Mouse (Mus musculus): ENCODE measurements around the gene Glb1l2. TPM values are rescaled to one million over a fixed set of nuclear protein-coding genes. Genes with fewer than 3 reads are reported as not detected.

The Glb1l2 gene
- polyA plus RNA-seq, 1 experiment from 2014 or later, result 4.2 TPM

DNA sequence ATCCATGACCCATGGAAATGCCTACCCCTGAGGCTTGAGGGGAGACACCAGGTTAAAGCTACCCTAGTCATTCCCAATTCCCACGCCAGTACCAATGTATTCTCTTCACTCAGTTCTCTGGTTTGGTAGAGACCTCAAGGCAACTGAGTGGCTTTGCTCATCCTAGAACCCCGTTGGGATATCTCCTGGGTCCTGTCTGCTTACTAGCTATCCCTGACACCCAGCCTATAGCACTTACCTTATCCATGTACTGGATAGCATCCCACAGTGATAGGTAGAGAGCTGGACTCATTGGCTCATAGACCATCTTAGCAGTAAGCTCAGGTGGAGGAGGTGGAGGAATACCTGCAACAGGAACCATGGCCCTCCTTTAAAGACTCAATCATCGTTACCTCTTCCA is 38.1 kb downstream of the Glb1l2 start:
- H3K27ac ChIP-seq, result no peak overlapping the region
- H3K4me1 ChIP-seq (replicated peaks), result no peaks in the 10 kb centered on the region
- DNase-seq (ENCODE audit: low spot score), result no peak
- no peaks in the 10 kb centered on the region for H3K36me3 ChIP-seq
- H3K27me3 ChIP-seq (ENCODE audit: insufficient read depth, poor library complexity, severe bottlenecking), result no peaks in the 10 kb centered on the region
- no peak overlapping the region for H3K4me3 ChIP-seq
- no peaks in the 10 kb centered on the region for H3K9me3 ChIP-seq
- 87% methylated on average over 3 of the region's 3 CpGs for WGBS

DNA sequence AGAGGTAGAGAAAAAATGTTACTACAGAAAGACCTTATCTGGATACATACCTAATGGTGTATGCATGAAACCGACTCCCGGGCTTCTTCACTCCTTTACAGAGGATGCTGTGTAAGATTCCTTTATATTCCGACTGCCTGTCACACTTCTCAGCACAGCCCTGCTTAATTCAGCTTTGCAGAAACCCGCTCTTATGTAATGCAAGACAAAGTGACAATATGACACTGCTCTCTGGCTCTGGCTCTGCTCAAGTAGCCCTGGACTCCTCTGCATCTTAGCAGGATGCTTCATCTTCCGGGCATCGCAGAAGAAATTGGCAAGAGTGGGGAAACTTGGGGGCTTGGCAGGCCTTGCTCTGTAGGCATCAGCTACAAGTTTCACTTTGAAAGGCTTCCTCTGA is 43.8 kb downstream of the Glb1l2 start:
- Histone ChIP-seq H3K36me3 (no peaks in the 10 kb centered on the region), H3K27ac (no peak overlapping the region), H3K27me3 (ENCODE audit: insufficient read depth, poor library complexity, severe bottlenecking) (no peaks in the 10 kb centered on the region), H3K9me3 (no peaks in the 10 kb centered on the region), H3K4me1 (replicated peaks) (no peaks in the 10 kb centered on the region), H3K4me3 (no peak overlapping the region)
- WGBS, result 91% methylated on average over 6 of the region's 6 CpGs
- no peak for DNase-seq (ENCODE audit: low spot score)

DNA sequence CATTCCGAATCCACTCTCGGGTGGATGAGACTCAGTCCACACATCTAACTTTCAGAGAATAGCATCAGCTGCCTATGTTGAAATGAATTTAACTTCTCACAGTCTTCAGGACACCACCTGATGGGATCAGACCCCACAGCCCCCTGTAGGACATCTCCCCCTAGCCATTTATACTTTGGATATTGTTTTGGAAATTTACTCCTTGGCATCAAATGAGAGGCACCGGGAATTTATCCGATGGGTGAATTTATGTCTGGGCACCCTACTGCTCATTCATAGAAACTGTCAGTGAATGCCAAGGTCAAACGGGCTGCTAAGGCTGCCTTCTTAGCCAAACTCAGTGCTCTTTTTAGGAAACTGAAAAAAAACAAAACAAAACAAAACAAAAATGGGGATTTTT is 45.7 kb downstream of the Glb1l2 start:
- no peaks in the 10 kb centered on the region for H3K4me1 ChIP-seq (replicated peaks)
- DNase-seq (ENCODE audit: low spot score), result no peak
- 74% methylated on average over 5 of the region's 5 CpGs for WGBS

DNA sequence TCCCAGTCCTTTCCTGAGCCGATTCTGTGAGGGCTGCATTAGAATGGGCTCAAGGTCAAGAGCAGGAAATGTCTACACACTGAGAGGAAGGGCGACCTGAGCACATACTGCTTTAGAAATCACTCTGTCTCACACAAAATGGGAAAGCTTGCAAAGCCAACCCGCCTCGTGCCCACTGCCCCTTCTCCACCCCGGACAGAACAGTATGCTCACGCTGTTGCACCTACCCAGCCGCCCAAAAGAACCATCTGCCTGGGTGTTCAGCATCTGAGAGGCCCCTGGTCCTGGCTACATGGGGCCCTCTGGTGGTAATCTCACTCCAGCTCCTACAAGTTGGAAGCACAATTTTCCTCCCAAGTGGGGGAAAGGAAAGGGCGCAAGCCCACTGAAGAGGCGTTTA is 46.2 kb downstream of the Glb1l2 start:
- H3K27me3 ChIP-seq (ENCODE audit: insufficient read depth, poor library complexity, severe bottlenecking), result no peaks in the 10 kb centered on the region
- peak; percentile 53 for DNase-seq (ENCODE audit: low spot score)
- peaks cover 14% of the 10 kb centered on the region for H3K36me3 ChIP-seq
- WGBS, result 36% methylated on average over 9 of the region's 9 CpGs
- H3K4me1 ChIP-seq (replicated peaks), result no peaks in the 10 kb centered on the region
- H3K9me3 ChIP-seq, result no peaks in the 10 kb centered on the region
- no peak overlapping the region for H3K27ac ChIP-seq
- no peak overlapping the region for H3K4me3 ChIP-seq

More for the DNA sequence above, 45.7 kb downstream of the Glb1l2 start:
- no peaks in the 10 kb centered on the region for H3K27me3 ChIP-seq (ENCODE audit: insufficient read depth, poor library complexity, severe bottlenecking)
- peaks cover 11% of the 10 kb centered on the region for H3K36me3 ChIP-seq
- H3K27ac ChIP-seq, result no peak overlapping the region
- H3K4me3 ChIP-seq, result no peak overlapping the region
- H3K9me3 ChIP-seq, result no peaks in the 10 kb centered on the region

DNA sequence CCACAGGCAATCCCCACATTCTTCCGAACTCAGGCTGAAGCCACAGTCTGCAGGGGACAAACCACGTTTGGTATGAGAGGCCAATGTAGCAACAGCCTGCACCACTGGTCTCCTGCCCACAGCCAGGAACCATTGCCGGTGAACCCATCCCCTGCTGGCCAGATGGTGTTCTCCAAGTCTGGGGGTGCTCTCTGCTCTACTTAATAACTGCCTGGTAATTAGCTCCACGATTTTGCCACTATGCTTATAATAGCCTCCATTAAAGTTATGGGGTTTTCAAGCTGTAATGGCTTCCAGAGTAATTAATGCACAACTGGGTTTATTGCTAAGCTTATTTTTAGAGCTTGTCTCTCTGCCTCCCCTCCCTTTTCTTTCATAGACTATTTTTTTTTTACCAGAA is 57.4 kb downstream of the Glb1l2 start:
- H3K9me3 ChIP-seq, result no peaks in the 10 kb centered on the region
- no peaks in the 10 kb centered on the region for H3K36me3 ChIP-seq
- H3K27me3 ChIP-seq (ENCODE audit: insufficient read depth, poor library complexity, severe bottlenecking), result no peaks in the 10 kb centered on the region
- no peaks in the 10 kb centered on the region for H3K4me1 ChIP-seq (replicated peaks)
- H3K4me3 ChIP-seq, result no peak overlapping the region
- H3K27ac ChIP-seq, result no peak overlapping the region
- DNase-seq (ENCODE audit: low spot score), result no peak
- WGBS, result 78% methylated on average over 4 of the region's 4 CpGs

DNA sequence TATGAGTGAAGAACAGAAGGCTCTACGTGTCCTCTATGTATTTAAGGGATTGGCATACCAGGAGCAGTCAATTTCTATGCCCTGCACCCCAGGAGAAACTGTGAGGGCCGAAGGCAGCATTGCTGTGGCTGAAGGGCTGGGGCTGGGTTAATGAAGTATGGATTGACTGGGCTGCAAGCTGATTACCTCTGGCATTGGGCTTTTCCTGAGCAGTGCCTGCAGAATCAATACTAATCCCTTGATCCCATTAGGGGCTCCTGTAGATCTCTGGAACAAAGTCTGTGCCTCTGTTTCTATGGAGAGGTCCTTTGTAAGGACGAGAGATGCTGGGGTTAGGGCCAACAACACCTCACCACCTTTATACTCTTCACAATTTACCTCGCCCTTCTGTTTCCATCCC is 59.1 kb downstream of the Glb1l2 start:
- no peak for DNase-seq (ENCODE audit: low spot score)
- Histone ChIP-seq H3K4me1 (replicated peaks) (no peaks in the 10 kb centered on the region), H3K9me3 (no peaks in the 10 kb centered on the region), H3K36me3 (no peaks in the 10 kb centered on the region), H3K4me3 (no peak overlapping the region), H3K27me3 (ENCODE audit: insufficient read depth, poor library complexity, severe bottlenecking) (no peaks in the 10 kb centered on the region), H3K27ac (no peak overlapping the region)
- WGBS, result 68% methylated on average over 4 of the region's 4 CpGs

DNA sequence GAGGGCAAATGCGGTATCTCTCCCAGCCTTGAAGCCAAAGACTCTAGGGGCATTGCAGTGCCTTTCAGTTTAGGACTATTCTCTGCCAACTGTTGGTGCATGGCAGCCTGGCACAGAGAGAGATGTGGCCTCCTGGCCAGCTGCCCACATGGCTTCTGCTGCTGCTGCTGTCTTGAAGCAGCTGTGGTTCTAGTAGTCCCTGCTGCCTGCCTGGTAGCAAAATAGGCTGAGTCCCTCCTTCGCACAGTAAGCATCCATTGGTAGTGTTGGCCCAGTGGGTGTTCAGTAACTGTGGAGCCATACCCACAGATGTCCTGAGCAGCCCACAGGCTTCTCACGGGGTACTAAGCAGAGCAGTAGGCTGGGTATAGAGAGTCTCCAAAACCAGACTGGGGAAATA is 63.5 kb downstream of the Glb1l2 start:
- no peaks in the 10 kb centered on the region for H3K9me3 ChIP-seq
- no peak overlapping the region for H3K4me3 ChIP-seq
- no peaks in the 10 kb centered on the region for H3K36me3 ChIP-seq
- H3K27me3 ChIP-seq (ENCODE audit: insufficient read depth, poor library complexity, severe bottlenecking), result no peaks in the 10 kb centered on the region
- no peak overlapping the region for H3K27ac ChIP-seq
- H3K4me1 ChIP-seq (replicated peaks), result no peaks in the 10 kb centered on the region
- DNase-seq (ENCODE audit: low spot score), result no peak
- 92% methylated on average over 3 of the region's 3 CpGs for WGBS

DNA sequence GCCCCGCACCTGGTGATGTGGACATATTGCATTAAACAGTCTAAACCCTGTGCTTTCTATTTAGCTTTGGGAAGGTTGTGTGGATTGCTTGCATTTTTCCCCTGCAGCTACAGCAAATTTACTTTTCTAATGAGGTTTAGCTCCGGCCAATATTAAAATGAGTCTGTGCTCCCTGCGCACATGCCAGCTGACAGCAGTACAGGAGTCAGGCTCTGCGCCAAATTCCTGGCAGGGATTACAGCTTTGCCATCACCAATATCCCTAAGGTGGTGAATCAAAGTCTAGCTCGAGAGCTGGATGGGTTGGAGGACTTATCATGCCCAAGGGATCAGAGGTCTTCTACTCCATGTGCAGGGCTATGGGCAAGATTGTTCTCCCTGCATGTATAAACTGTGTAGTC is 69.2 kb downstream of the Glb1l2 start:
- Histone ChIP-seq H3K4me1 (replicated peaks) (peaks cover 17% of the 10 kb centered on the region), H3K27ac (no peak overlapping the region), H3K4me3 (no peak overlapping the region), H3K27me3 (ENCODE audit: insufficient read depth, poor library complexity, severe bottlenecking) (peaks cover 35% of the 10 kb centered on the region), H3K36me3 (no peaks in the 10 kb centered on the region), H3K9me3 (no peaks in the 10 kb centered on the region)
- no peak for DNase-seq (ENCODE audit: low spot score)
- WGBS, result 87% methylated on average over 5 of the region's 5 CpGs

DNA sequence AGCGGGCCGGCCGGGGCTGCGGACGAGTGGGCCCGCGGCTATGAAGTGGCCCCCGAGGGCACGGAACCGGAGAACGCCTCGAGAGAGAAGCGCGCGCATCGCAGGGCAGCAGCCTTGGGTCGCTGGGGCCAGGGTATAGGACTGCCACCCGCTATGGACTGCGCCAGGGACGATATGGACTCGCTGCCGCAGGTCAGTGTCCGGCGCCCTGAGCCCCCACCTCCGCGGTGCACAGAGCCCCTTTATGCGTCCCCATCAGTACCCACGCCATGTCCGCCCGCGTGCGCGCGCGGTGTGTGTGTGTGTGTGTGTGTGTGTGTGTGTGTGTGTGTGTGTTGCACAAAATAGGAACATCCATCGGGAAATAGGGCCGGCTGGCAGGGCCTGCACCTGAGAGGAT is 72.3 kb downstream of the Glb1l2 start:
- under 1% methylated on average over 37 of the region's 37 CpGs for WGBS
- H3K27me3 ChIP-seq (ENCODE audit: insufficient read depth, poor library complexity, severe bottlenecking), result peaks cover 40% of the 10 kb centered on the region
- H3K27ac ChIP-seq, result peak overlapping the region; percentile 87

DNA sequence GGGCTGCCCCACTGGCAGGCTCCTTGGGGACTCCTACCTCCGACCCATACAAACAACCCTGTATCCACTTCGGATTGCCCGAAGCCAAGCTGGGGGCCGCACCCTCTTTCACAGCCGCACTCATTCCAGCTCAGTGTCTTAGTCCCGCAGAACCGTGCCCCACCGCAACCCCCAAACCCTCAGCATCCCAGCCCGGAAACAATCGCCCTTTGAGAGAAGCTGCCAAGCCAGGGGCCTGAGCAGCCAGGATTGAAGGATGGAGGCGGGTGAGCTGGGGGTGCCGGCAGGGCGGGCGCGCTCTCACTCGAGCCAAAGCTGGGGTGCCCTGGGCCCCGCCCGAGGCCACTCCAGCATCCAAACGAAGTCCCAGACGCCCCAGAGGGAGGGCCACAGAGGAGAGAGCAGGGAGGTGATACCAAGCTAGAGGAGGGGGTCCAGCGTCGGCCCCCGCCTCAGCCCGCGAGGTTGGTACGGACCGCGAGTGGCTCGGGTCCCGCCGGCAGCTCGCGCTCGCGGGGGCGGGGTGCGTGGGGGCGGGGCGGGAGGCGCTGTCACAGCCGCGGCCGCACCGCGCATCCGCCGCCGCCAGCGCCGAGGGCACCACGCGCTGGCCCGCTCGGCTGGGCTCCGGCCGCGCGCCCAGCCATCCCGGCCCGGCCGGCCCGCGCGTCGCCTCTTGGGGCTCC is 72.9 kb downstream of the Glb1l2 start, which contains the start of gene B3gat1:
Gene B3gat1, plus strand, starts transcription at position 523 of the 686 bp plus-strand sequence.
- H3K27me3 ChIP-seq (ENCODE audit: insufficient read depth, poor library complexity, severe bottlenecking), result peaks cover 40% of the 10 kb centered on the region

More for the DNA sequence above, 72.3 kb downstream of the Glb1l2 start:
- Histone ChIP-seq H3K9me3 (no peaks in the 10 kb centered on the region), H3K4me3 (peak overlapping the region; percentile 76), H3K4me1 (replicated peaks) (peaks cover 17% of the 10 kb centered on the region), H3K36me3 (no peaks in the 10 kb centered on the region)
- peak; percentile 49 for DNase-seq (ENCODE audit: low spot score)

DNA sequence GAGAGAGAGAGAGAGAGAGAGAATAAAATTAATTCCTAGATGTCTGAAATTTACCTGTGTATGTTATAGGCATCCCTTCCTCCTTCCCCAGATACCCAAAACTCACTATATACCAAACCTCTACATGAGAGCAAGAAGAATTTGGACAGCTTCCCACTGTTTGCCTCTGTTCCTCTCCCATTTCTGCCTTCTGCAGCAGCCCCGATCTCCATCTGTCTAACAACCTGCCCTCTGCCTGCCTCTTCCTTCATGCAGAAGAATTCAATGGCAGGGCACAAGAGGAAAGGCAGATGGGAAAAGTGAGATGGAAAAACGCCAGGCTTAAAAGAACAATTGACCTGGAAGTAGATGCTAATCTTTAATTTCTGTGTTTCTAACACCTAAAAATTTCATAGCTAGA is 77.7 kb downstream of the Glb1l2 start:
- no peak overlapping the region for H3K27ac ChIP-seq
- H3K27me3 ChIP-seq (ENCODE audit: insufficient read depth, poor library complexity, severe bottlenecking), result peaks cover 19% of the 10 kb centered on the region
- H3K4me3 ChIP-seq, result no peak overlapping the region
- DNase-seq (ENCODE audit: low spot score), result no peak
- WGBS, result 78% methylated on average over 2 of the region's 2 CpGs
- no peaks in the 10 kb centered on the region for H3K9me3 ChIP-seq
- H3K4me1 ChIP-seq (replicated peaks), result peaks cover 7% of the 10 kb centered on the region
- no peaks in the 10 kb centered on the region for H3K36me3 ChIP-seq

More for the DNA sequence above, 72.9 kb downstream of the Glb1l2 start, which contains the start of gene B3gat1:
- Histone ChIP-seq H3K4me3 (peak within 1 kb of the TSS; percentile 76), H3K4me1 (replicated peaks) (peaks cover 17% of the 10 kb centered on the region), H3K36me3 (no peaks in the 10 kb centered on the region), H3K27ac (peak within 1 kb of the TSS; percentile 87), H3K9me3 (no peaks in the 10 kb centered on the region)
- DNase-seq (ENCODE audit: low spot score), result peak; percentile 60
- 1% methylated on average over 63 of the region's 65 CpGs for WGBS

DNA sequence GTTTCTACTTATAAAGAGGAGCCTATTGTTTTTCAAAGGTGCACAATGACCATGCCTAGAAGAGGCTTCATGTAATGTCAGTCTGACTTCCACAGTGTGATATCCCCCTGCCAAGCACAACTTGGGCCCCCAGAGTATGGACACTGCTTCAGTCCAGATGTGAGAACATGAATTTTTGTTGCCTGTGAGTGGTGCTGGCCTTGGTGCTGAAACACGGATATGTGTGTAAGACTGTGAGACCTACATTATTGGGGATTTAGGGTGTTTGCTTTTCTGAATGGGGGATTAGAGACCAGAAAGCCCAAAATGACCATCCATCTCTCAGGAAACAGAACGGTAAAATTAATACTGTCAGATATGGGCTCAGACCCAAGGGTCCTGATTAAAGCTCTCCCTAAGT is 78.8 kb downstream of the Glb1l2 start:
- WGBS, result 64% methylated on average over 2 of the region's 2 CpGs
- H3K4me1 ChIP-seq (replicated peaks), result no peaks in the 10 kb centered on the region
- peak; percentile 58 for DNase-seq (ENCODE audit: low spot score)

DNA sequence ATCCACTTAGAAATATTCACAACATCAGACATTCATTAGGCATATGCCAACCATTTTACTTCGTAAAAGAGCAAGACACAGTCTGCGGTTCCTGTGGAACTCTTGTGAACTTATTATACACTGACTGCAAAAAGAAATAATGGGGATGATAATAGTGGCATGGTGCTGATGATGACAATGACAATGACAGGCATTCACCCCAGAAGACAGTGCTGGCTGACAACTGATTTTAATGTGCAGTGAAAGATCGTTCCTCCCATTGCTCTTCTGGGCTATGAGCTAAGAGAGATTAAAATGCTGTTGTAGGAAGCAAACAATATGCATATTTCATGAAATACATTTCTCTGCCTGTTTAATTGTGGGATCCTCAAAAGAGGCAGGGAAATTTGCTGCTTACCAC is 80.6 kb downstream of the Glb1l2 start:
- H3K9me3 ChIP-seq, result no peaks in the 10 kb centered on the region
- no peaks in the 10 kb centered on the region for H3K4me1 ChIP-seq (replicated peaks)
- 88% methylated on average over 3 of the region's 3 CpGs for WGBS
- H3K36me3 ChIP-seq, result no peaks in the 10 kb centered on the region
- no peaks in the 10 kb centered on the region for H3K27me3 ChIP-seq (ENCODE audit: insufficient read depth, poor library complexity, severe bottlenecking)
- DNase-seq (ENCODE audit: low spot score), result no peak
- no peak overlapping the region for H3K27ac ChIP-seq
- no peak overlapping the region for H3K4me3 ChIP-seq

More for the DNA sequence above, 78.8 kb downstream of the Glb1l2 start:
- Histone ChIP-seq H3K9me3 (no peaks in the 10 kb centered on the region), H3K27me3 (ENCODE audit: insufficient read depth, poor library complexity, severe bottlenecking) (peaks cover 9% of the 10 kb centered on the region), H3K4me3 (no peak overlapping the region), H3K27ac (no peak overlapping the region), H3K36me3 (no peaks in the 10 kb centered on the region)

DNA sequence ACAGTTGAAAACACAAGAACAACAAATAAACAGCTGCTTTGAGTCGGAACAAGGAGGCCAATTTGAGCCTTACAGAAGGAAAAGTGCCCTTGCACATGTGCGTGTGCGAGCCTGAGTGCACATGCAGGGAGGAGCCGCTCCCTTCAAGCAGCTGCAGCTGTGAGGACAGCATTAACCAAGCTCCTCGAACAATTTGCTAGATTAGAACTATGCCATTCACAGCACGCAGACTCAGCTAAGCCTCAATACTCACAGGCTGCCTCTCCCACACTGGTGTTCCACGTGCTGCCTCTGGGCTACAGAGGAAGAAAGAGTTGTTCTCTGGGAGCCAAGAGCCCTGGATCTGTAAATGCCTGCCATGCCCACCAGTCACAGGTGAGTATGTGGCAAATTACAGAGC is 84.5 kb downstream of the Glb1l2 start:
- no peak for DNase-seq (ENCODE audit: low spot score)
- H3K27me3 ChIP-seq (ENCODE audit: insufficient read depth, poor library complexity, severe bottlenecking), result no peaks in the 10 kb centered on the region
- H3K27ac ChIP-seq, result no peak overlapping the region
- H3K4me1 ChIP-seq (replicated peaks), result no peaks in the 10 kb centered on the region
- 76% methylated on average over 7 of the region's 7 CpGs for WGBS
- H3K9me3 ChIP-seq, result no peaks in the 10 kb centered on the region
- H3K4me3 ChIP-seq, result no peak overlapping the region
- H3K36me3 ChIP-seq, result no peaks in the 10 kb centered on the region
